16 mouse cellular contexts compared by ENCODE assay signal in genomic region chr2:31271071-31271470, GRCm38 (mm10). TPM values are rescaled to one million over a fixed set of nuclear protein-coding genes. Genes with fewer than 3 reads are reported as not detected.
DNase-seq lines count a peak whose midpoint lies in the region; ATAC-seq and TF ChIP-seq lines count a peak whose summit lies in the region.
"Had no signal": no experiment of that assay in that cellular context is flagged by ENCODE, and none has a peak within 500 bp of the region (broad histone marks: within the 10 kb centered on the region; RNA-seq: fewer than 3 reads in every experiment).

No protein-coding gene starts in this region.

- no peak for ATAC-seq in CD4-positive, CD25-positive, alpha-beta regulatory T cell, adult 4 months

- no peak overlapping the region for H3K27ac ChIP-seq in liver, adult 2 months (replicated peaks; ENCODE audit: insufficient read depth, low read depth, low read length)
- no peak overlapping the region for H3K27ac ChIP-seq in limb, embryonic 10.5 days
- H3K27ac ChIP-seq: hindbrain, embryonic 13.5 days; neural tube, embryonic 13.5 days; stomach, embryonic 15.5 days had no signal

- WGBS in liver, adult 2 months = 90% methylated on average over 1 of the region's 1 CpGs
- WGBS in limb, embryonic 10.5 days = 94% methylated on average over 1 of the region's 1 CpGs

- peak; percentile 58 for DNase-seq in CD4-positive, CD25-positive, alpha-beta regulatory T cell, adult 2 months (ENCODE audit: low read depth, low spot score)
- no peak for DNase-seq in liver, adult 2 months (ENCODE audit: extremely low read depth, low read depth, low spot score)
- no peak for DNase-seq in liver
- DNase-seq in CD4-positive helper T cell, adult 2 months (ENCODE audit: low read depth, low spot score) = peak; percentile 33
- peak; percentile 64 for DNase-seq in induced T-regulatory cell, adult 2 months (ENCODE audit: low read depth)
- DNase-seq in limb, embryonic 10.5 days (ENCODE audit: low spot score) = no peak
- DNase-seq in left cerebral cortex, adult 18-20 months (ENCODE audit: low spot score in 2 of 2) = no peak
- DNase-seq: cerebellum, adult 9-10 months; kidney, postnatal 4 days; midbrain, embryonic 14.5 days; retina, postnatal 1 day had no signal

- H3K79me2 ChIP-seq in liver, adult 2 months (ENCODE audit: control insufficient read depth, insufficient read depth, low read length) = no peaks in the 10 kb centered on the region

- H3K4me3 ChIP-seq in liver, adult 2 months (ENCODE audit: insufficient read depth, low read depth, low read length) = no peak overlapping the region
- H3K4me3 ChIP-seq in limb, embryonic 10.5 days = no peak overlapping the region
- H3K4me3 ChIP-seq: heart, embryonic 12.5 days; hindbrain, embryonic 13.5 days; neural tube, embryonic 13.5 days; stomach, embryonic 15.5 days had no signal

- no peaks in the 10 kb centered on the region for H3K9me3 ChIP-seq in limb, embryonic 10.5 days (replicated peaks)
- H3K9me3 ChIP-seq: heart, embryonic 12.5 days; hindbrain, embryonic 13.5 days; neural tube, embryonic 13.5 days; stomach, embryonic 15.5 days had no signal

- no peaks in the 10 kb centered on the region for H3K27me3 ChIP-seq in liver, adult 2 months (ENCODE audit: control insufficient read depth, insufficient read depth, low read length)
- H3K27me3 ChIP-seq in limb, embryonic 10.5 days (ENCODE audit: low read depth, poor library complexity, severe bottlenecking) = no peaks in the 10 kb centered on the region
- H3K27me3 ChIP-seq: heart, embryonic 12.5 days; hindbrain, embryonic 13.5 days; neural tube, embryonic 13.5 days; stomach, embryonic 15.5 days had no signal

- no peak overlapping the region for H3K9ac ChIP-seq in liver, adult 2 months (ENCODE audit: low read depth, low read length)
- H3K9ac ChIP-seq: heart, embryonic 12.5 days; hindbrain, embryonic 13.5 days; neural tube, embryonic 13.5 days; stomach, embryonic 15.5 days had no signal

- TF ChIP-seq CTCF in liver, adult 2 months (IDR thresholded peaks at IDR 0.05; ENCODE audit: low read depth, low read length) = 0 out of 2 replicates have a peak, but pooled peaks have one; percentile 14

- no peak for TF ChIP-seq POLR2A in liver, adult 2 months (IDR thresholded peaks at IDR 0.05; ENCODE audit: extremely low read depth, insufficient read depth, low read length)

- H3K4me1 ChIP-seq in liver, adult 2 months (ENCODE audit: control insufficient read depth, insufficient read depth, low read length) = no peaks in the 10 kb centered on the region
- peaks cover 24% of the 10 kb centered on the region for H3K4me1 ChIP-seq in limb, embryonic 10.5 days

- no peaks in the 10 kb centered on the region for H3K36me3 ChIP-seq in liver, adult 2 months (ENCODE audit: control insufficient read depth, insufficient read depth, low read length)
- peaks cover 80% of the 10 kb centered on the region for H3K36me3 ChIP-seq in limb, embryonic 10.5 days
- H3K36me3 ChIP-seq: stomach, embryonic 15.5 days had no signal

RNA-seq across cellular contexts. Expression of gene Ncs1, which starts 25.4 kb away (rescaled TPM):
- polyA plus RNA-seq in CD4-positive, CD25-positive, alpha-beta regulatory T cell, adult 4 months (2017; shearing (Covaris generic)) = 1 to 10 TPM in 1 of 2 experiments, under 1 TPM in 1; 0.63 to 1.4 TPM
- total RNA-seq in liver, adult 2 months (2014; rRNA removed) = 0.07 and 0.09 TPM in 2 replicates
- 0.07 and 0.11 TPM in 2 replicates for polyA plus RNA-seq in liver, adult 2 months (2012; rRNA removed)
- polyA plus RNA-seq in limb, embryonic 10.5 days (2016; fragmentation: Nextera tagmentation; extraction: Ambion mirVana) = 57.5 and 62.0 TPM in 2 replicates
- 100 to 1,000 TPM; 236 to 243 TPM for total RNA-seq in left cerebral cortex, adult 18-20 months (2021)

RNA-seq across cellular contexts. Expression of gene Hmcn2, which starts 43.1 kb away (rescaled TPM):
- polyA plus RNA-seq in CD4-positive, CD25-positive, alpha-beta regulatory T cell, adult 4 months (2017; shearing (Covaris generic)) = under 1 TPM; 0.36 to 0.48 TPM
- total RNA-seq in liver, adult 2 months (2014; rRNA removed) = 0.46 and 0.60 TPM in 2 replicates
- 1.8 TPM in 2 replicates for polyA plus RNA-seq in liver, adult 2 months (2012; rRNA removed)
- polyA plus RNA-seq in limb, embryonic 10.5 days (2016; fragmentation: Nextera tagmentation; extraction: Ambion mirVana) = 0.19 TPM in 1 of 2 replicates, not detected in the other
- total RNA-seq in left cerebral cortex, adult 18-20 months (2021) = under 1 TPM; 0.30 to 0.73 TPM

Comparison
In these comparisons a context has a peak if more than half of its experiments do, and no peak if none do; other contexts are left out.
1. DNase-seq: peak in CD4-positive, CD25-positive, alpha-beta regulatory T cell, adult 2 months (single experiment), CD4-positive helper T cell, adult 2 months (single experiment) and induced T-regulatory cell, adult 2 months (single experiment); none in liver, adult 2 months (single experiment), liver (single experiment), limb, embryonic 10.5 days (single experiment) and left cerebral cortex, adult 18-20 months (0 of 2).
2. RNA of gene Ncs1, which starts 25.4 kb away (polyA plus RNA-seq): 57.5 to 62.0 TPM in limb, embryonic 10.5 days; 0.63 to 1.4 TPM in CD4-positive, CD25-positive, alpha-beta regulatory T cell, adult 4 months and 0.07 to 0.11 TPM in liver, adult 2 months; every median in the first group is over 10 times any median in the second.